Comparison of ENCODE assay signal across 14 mouse cellular contexts in genomic region chr13:103859041-103859440, GRCm38 (mm10).
"Had no signal": no experiment of that assay in that cellular context is flagged by ENCODE, and none has a peak within 500 bp of the region (broad histone marks: within the 10 kb centered on the region; RNA-seq: fewer than 3 reads in every experiment).

No protein-coding gene starts in this region.

- H3K27me3 ChIP-seq: midbrain, embryonic 12.5 days; neural tube, embryonic 12.5 days had no signal

- DNase-seq: lung, adult 18-20 months; lung, embryonic 14.5 days; lung, postnatal 10 days; lung, postnatal 4 days; midbrain, embryonic 14.5 days; right cerebral cortex, postnatal 14 days; spleen, adult 18-20 months; thymus, adult 2 months; thymus, postnatal 25 days; thymus, postnatal 4 days had no signal

- H3K4me1 ChIP-seq: midbrain, embryonic 10.5 days; midbrain, embryonic 12.5 days; neural tube, embryonic 12.5 days had no signal

- ATAC-seq: midbrain, embryonic 16.5 days had no signal

- H3K4me3 ChIP-seq: midbrain, embryonic 10.5 days; midbrain, embryonic 12.5 days; neural tube, embryonic 12.5 days had no signal

- H3K27ac ChIP-seq: midbrain, embryonic 10.5 days; midbrain, embryonic 12.5 days; neural tube, embryonic 12.5 days had no signal

- H3K9ac ChIP-seq: lung, embryonic 14.5 days; midbrain, embryonic 12.5 days; neural tube, embryonic 12.5 days had no signal

- H3K4me2 ChIP-seq: lung, embryonic 14.5 days; midbrain, embryonic 12.5 days; neural tube, embryonic 12.5 days had no signal

- H3K9me3 ChIP-seq: midbrain, embryonic 10.5 days; midbrain, embryonic 12.5 days; neural tube, embryonic 12.5 days had no signal
